Mouse (Mus musculus) 3134 (cell line): ENCODE results near the gene Polk.

Source experiments
- DNase-seq: peaks from one replicate; pipeline ENCODE4 v3.0.0-alpha.2; 2011; ENCODE audit warnings: low spot score; ENCODE audit not compliant: insufficient read length; ENCODE audit errors: extremely low read depth

Polk gene

GRCm38 (mm10) chr13:96542081-96542889, at the start of gene Polk, which contains the start of gene Col4a3bp:
TSS of gene Polk (minus strand) at chr13:96542579.
TSS of gene Col4a3bp (plus strand) at chr13:96542618.
- DNase-seq, result peak; percentile 97

- no peak for DNase-seq
Measured at GRCm38 (mm10) chr13:96588642-96589041, 46.3 kb upstream of the Polk start.

- no peak for DNase-seq
Measured at GRCm38 (mm10) chr13:96586540-96586939, 44.2 kb upstream of the Polk start.

GRCm38 (mm10) chr13:96584201-96584600, 41.8 kb upstream of the Polk start:
- DNase-seq, result no peak

- no peak for DNase-seq
Measured at GRCm38 (mm10) chr13:96579979-96580378, 37.6 kb upstream of the Polk start.

- no peak for DNase-seq
Measured at GRCm38 (mm10) chr13:96579104-96579503, 36.7 kb upstream of the Polk start.

- DNase-seq, result no peak
Measured at GRCm38 (mm10) chr13:96574170-96574569, 31.8 kb upstream of the Polk start.

- no peak for DNase-seq
Measured at GRCm38 (mm10) chr13:96571016-96571361, 28.6 kb upstream of the Polk start.

- DNase-seq, result no peak
Measured at GRCm38 (mm10) chr13:96570313-96571015, 28.1 kb upstream of the Polk start.

GRCm38 (mm10) chr13:96567977-96568376, 25.6 kb upstream of the Polk start:
- DNase-seq, result no peak

- no peak for DNase-seq
Measured at GRCm38 (mm10) chr13:96555099-96555498, 12.7 kb upstream of the Polk start.

- no peak for DNase-seq
Measured at GRCm38 (mm10) chr13:96547941-96548340, 5.6 kb upstream of the Polk start.

GRCm38 (mm10) chr13:96547250-96547649, 4.9 kb upstream of the Polk start:
- no peak for DNase-seq

GRCm38 (mm10) chr13:96544506-96544905, 2.1 kb upstream of the Polk start:
- no peak for DNase-seq

GRCm38 (mm10) chr13:96542901-96543891, 817 bp upstream of the Polk start:
- DNase-seq, result peak; percentile 70

GRCm38 (mm10) chr13:96541381-96541780, 998 bp downstream of the Polk start:
- DNase-seq, result no peak

- DNase-seq, result no peak
Measured at GRCm38 (mm10) chr13:96538103-96538502, 4.3 kb downstream of the Polk start.

GRCm38 (mm10) chr13:96536821-96537572, 5.4 kb downstream of the Polk start:
- DNase-seq, result no peak

- DNase-seq, result peak; percentile 72
Measured at GRCm38 (mm10) chr13:96533742-96534141, 8.6 kb downstream of the Polk start.

GRCm38 (mm10) chr13:96532176-96532575, 10.2 kb downstream of the Polk start:
- no peak for DNase-seq
